Mouse (Mus musculus): ENCODE measurements at regions not wholly inside any gene's neighbourhood (a gene's known extent, or its start where the extent isn't known, plus 50 kb on each side); places are given as distances from the start of the nearest gene placed in this dataset.

- Histone ChIP-seq H3K27ac (ENCODE audit: low read depth, low read length) (no peak overlapping the region), H3K4me2 (ENCODE audit: low read depth, low read length, poor library complexity, severe bottlenecking) (no peak overlapping the region), H3K4me1 (ENCODE audit: insufficient read depth, low read length) (no peaks in the 10 kb centered on the region), H3K27me3 (ENCODE audit: insufficient read depth, low read length) (no peaks in the 10 kb centered on the region), H3K9ac (replicated peaks; ENCODE audit: low read length, poor library complexity, severe bottlenecking) (no peak overlapping the region), H3K9me3 (ENCODE audit: low read length) (no peaks in the 10 kb centered on the region), H3K4me3 (ENCODE audit: low read depth, low read length) (no peak overlapping the region), H3K36me3 (ENCODE audit: insufficient read depth, low read length) (no peaks in the 10 kb centered on the region)
- no peak for TF ChIP-seq CTCF (IDR thresholded peaks at IDR 0.05)
- DNase-seq (ENCODE audit: low spot score) (no peak), ATAC-seq (ENCODE audit: low FRiP score) (no peak)
- WGBS, result 91% methylated on average over 3 of the region's 3 CpGs
Observed at GRCm38 (mm10) chr11:112566071-112566470, 216.0 kb upstream of the Sox9 start.

GRCm38 (mm10) chr11:112587386-112587785, 194.6 kb upstream of the Sox9 start:
- Histone ChIP-seq H3K9me3 (ENCODE audit: low read length) (no peaks in the 10 kb centered on the region), H3K27ac (ENCODE audit: low read depth, low read length) (no peak overlapping the region), H3K9ac (replicated peaks; ENCODE audit: low read length, poor library complexity, severe bottlenecking) (no peak overlapping the region), H3K4me3 (ENCODE audit: low read depth, low read length) (no peak overlapping the region), H3K27me3 (ENCODE audit: insufficient read depth, low read length) (no peaks in the 10 kb centered on the region), H3K36me3 (ENCODE audit: insufficient read depth, low read length) (no peaks in the 10 kb centered on the region), H3K4me1 (ENCODE audit: insufficient read depth, low read length) (no peaks in the 10 kb centered on the region), H3K4me2 (ENCODE audit: low read depth, low read length, poor library complexity, severe bottlenecking) (no peak overlapping the region)
- TF ChIP-seq CTCF (IDR thresholded peaks at IDR 0.05), result no peak
- DNase-seq (ENCODE audit: low spot score) (no peak), ATAC-seq (ENCODE audit: low FRiP score) (no peak)

GRCm38 (mm10) chr11:112588088-112588487, 193.9 kb upstream of the Sox9 start:
- DNase-seq (ENCODE audit: low spot score) (no peak), ATAC-seq (ENCODE audit: low FRiP score) (no peak)
- no peaks in the 10 kb centered on the region for H3K36me3 ChIP-seq (ENCODE audit: insufficient read depth, low read length)
- H3K4me2 ChIP-seq (ENCODE audit: low read depth, low read length, poor library complexity, severe bottlenecking), result no peak overlapping the region
- no peaks in the 10 kb centered on the region for H3K9me3 ChIP-seq (ENCODE audit: low read length)
- no peak overlapping the region for H3K9ac ChIP-seq (replicated peaks; ENCODE audit: low read length, poor library complexity, severe bottlenecking)
- no peak for TF ChIP-seq CTCF (IDR thresholded peaks at IDR 0.05)
- no peaks in the 10 kb centered on the region for H3K4me1 ChIP-seq (ENCODE audit: insufficient read depth, low read length)
- no peak overlapping the region for H3K27ac ChIP-seq (ENCODE audit: low read depth, low read length)
- H3K4me3 ChIP-seq (ENCODE audit: low read depth, low read length), result no peak overlapping the region
- 70% methylated on average over 11 of the region's 11 CpGs for WGBS
- H3K27me3 ChIP-seq (ENCODE audit: insufficient read depth, low read length), result no peaks in the 10 kb centered on the region

GRCm38 (mm10) chr11:112590214-112590613, 191.8 kb upstream of the Sox9 start:
- no peak overlapping the region for H3K27ac ChIP-seq (ENCODE audit: low read depth, low read length)
- ATAC-seq (ENCODE audit: low FRiP score), result no peak
- H3K27me3 ChIP-seq (ENCODE audit: insufficient read depth, low read length), result no peaks in the 10 kb centered on the region
- DNase-seq (ENCODE audit: low spot score), result no peak
- no peaks in the 10 kb centered on the region for H3K9me3 ChIP-seq (ENCODE audit: low read length)
- TF ChIP-seq CTCF (IDR thresholded peaks at IDR 0.05), result no peak
- H3K9ac ChIP-seq (replicated peaks; ENCODE audit: low read length, poor library complexity, severe bottlenecking), result no peak overlapping the region
- H3K4me3 ChIP-seq (ENCODE audit: low read depth, low read length), result no peak overlapping the region
- H3K4me1 ChIP-seq (ENCODE audit: insufficient read depth, low read length), result no peaks in the 10 kb centered on the region
- WGBS, result 87% methylated on average over 7 of the region's 7 CpGs
- no peaks in the 10 kb centered on the region for H3K36me3 ChIP-seq (ENCODE audit: insufficient read depth, low read length)
- H3K4me2 ChIP-seq (ENCODE audit: low read depth, low read length, poor library complexity, severe bottlenecking), result no peak overlapping the region

GRCm38 (mm10) chr11:112592411-112593020, 189.5 kb upstream of the Sox9 start:
- H3K4me2 ChIP-seq (ENCODE audit: low read depth, low read length, poor library complexity, severe bottlenecking), result no peak overlapping the region
- H3K4me1 ChIP-seq (ENCODE audit: insufficient read depth, low read length), result no peaks in the 10 kb centered on the region
- no peak overlapping the region for H3K9ac ChIP-seq (replicated peaks; ENCODE audit: low read length, poor library complexity, severe bottlenecking)
- no peak overlapping the region for H3K4me3 ChIP-seq (ENCODE audit: low read depth, low read length)
- no peaks in the 10 kb centered on the region for H3K9me3 ChIP-seq (ENCODE audit: low read length)
- ATAC-seq (ENCODE audit: low FRiP score) (no peak), DNase-seq (ENCODE audit: low spot score) (no peak)
- no peak for TF ChIP-seq CTCF (IDR thresholded peaks at IDR 0.05)
- no peaks in the 10 kb centered on the region for H3K36me3 ChIP-seq (ENCODE audit: insufficient read depth, low read length)
- H3K27me3 ChIP-seq (ENCODE audit: insufficient read depth, low read length), result no peaks in the 10 kb centered on the region
- no peak overlapping the region for H3K27ac ChIP-seq (ENCODE audit: low read depth, low read length)
- WGBS, result 13% methylated on average over 6 of the region's 6 CpGs

GRCm38 (mm10) chr11:112593821-112594220, 188.2 kb upstream of the Sox9 start:
- WGBS, result 85% methylated on average over 10 of the region's 10 CpGs
- no peaks in the 10 kb centered on the region for H3K4me1 ChIP-seq (ENCODE audit: insufficient read depth, low read length)
- ATAC-seq (ENCODE audit: low FRiP score) (no peak), DNase-seq (ENCODE audit: low spot score) (no peak)
- H3K27ac ChIP-seq (ENCODE audit: low read depth, low read length), result no peak overlapping the region
- TF ChIP-seq CTCF (IDR thresholded peaks at IDR 0.05), result no peak
- no peaks in the 10 kb centered on the region for H3K27me3 ChIP-seq (ENCODE audit: insufficient read depth, low read length)
- H3K4me2 ChIP-seq (ENCODE audit: low read depth, low read length, poor library complexity, severe bottlenecking), result no peak overlapping the region
- no peaks in the 10 kb centered on the region for H3K9me3 ChIP-seq (ENCODE audit: low read length)
- H3K9ac ChIP-seq (replicated peaks; ENCODE audit: low read length, poor library complexity, severe bottlenecking), result no peak overlapping the region
- H3K36me3 ChIP-seq (ENCODE audit: insufficient read depth, low read length), result no peaks in the 10 kb centered on the region
- H3K4me3 ChIP-seq (ENCODE audit: low read depth, low read length), result no peak overlapping the region

Measured in midbrain, postnatal 0 days (tissue).